Mouse (Mus musculus) kidney, postnatal 14 days (tissue): ENCODE data around the gene Cnot8.
"Not testable (repeated sequence)": the region's sequence is repeated elsewhere in the genome, so short reads cannot be mapped to it uniquely, and the experiment has no call there.

Source experiments
- DNase-seq: peaks from one replicate; pipeline ENCODE4 v3.0.0; 2022; ENCODE audit warnings: mixed read lengths

The Cnot8 gene

DNA sequence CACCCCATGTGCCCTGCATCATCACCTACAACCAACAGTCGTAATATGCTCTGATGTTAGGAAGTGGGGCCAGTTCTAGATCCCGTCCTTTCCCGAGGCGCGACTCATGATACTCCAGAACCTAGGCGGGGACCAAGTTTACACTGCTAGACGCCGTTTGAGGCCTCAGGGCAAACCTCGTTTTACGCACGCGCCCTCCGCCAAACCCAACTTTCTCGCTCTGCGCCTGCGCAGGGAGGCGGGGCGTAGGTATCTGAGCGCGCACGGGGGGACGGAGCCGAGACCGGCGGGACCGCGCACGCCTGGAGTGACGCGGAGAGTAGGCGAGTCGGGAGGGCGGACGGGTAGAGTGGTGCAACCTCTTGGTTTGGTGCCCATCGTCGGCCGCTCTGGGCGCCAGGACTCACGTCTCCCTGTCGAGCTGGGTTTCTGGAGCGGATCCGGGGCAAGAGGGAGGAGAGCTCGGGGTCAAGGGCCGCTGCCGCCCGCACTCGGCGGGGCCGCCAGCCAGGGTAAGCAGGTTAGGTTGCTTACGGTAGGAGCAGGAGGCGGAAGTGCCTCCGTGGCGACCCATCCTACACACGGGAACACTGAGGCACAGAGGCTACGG, at the start of gene Cnot8:
TSS of gene Cnot8 (plus strand) at position 457 of the 610 bp plus-strand sequence.
- DNase-seq: peak; percentile 100

DNA sequence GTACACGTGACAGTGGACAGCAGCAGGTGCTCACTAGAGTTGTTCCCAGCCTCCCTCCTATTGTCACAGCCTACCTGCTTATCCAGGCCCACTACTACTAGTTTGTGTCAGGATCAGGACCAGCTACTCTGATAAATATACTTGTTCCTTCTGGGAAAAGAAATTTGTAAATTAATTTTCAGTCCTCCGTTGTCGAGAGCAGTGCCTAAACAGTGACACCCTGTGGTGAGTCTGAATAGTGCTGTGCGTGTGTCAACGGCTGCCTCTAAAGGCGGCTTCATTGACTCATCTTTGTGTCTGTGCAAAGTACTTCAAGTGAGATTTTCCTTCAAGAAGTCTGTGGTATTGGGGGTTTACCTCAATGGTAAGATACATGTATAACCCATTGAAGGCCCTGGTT, 46.5 kb upstream of the Cnot8 start:
- peak; percentile 55 for DNase-seq

DNA sequence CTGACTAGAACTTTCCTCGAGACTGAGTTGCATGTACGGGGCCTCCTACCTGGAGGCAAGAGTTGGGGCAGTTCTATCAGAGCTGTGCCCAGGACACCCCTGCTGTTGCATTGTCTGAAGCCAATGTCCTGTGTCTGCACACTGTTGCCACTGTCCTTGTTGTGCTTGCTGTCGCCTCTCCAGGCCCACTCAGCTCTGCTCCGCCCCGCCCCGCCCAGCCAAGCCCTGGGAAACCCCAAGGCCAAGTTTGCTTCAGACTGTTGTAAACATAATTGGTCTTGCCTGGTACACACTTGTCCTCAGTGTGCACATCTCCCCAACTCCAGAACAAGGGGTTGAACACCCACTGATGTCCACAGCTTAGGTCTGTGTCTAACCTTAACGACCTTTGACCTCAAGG, 44.2 kb upstream of the Cnot8 start:
- DNase-seq: not testable (repeated sequence)

DNA sequence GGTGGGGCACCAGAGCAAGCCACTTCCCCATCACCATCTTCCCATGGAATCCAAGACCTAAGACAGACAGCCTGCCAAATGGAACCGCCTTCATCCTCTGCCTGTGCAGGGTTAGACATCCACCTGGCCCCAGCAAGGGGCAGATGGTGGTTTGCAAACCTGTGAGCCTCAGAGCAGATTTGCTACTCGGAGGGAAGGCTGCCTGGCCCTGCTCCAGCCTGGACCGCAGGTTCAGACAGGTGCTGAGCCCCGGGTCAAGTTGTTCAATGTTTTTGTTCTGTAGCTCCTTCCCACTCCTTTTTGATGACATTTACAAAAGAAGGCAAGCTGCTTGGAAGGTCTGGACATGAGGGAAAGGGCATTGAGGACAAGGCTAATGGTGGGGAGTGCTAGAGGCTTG, 42.7 kb upstream of the Cnot8 start:
- DNase-seq: not testable (repeated sequence)

DNA sequence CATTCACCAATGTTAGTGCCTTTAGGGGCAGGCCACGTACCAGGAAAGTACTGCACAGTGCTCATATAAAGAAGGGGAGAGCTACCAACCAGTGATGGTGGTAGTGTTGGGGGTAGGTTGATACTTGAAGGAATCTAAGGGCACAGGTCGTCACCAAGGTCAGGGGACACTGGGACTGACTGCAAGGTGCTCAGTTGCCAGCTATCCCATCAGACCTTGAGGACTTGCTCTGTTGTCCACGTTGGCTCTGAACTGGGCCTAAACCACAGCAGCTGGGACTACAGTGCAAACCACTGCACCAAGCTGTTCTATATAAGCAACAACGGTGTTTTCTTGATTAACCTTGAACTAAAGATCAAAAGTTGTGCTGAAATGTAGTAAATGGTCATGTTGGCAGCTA, 41.4 kb upstream of the Cnot8 start:
- DNase-seq: no peak

DNA sequence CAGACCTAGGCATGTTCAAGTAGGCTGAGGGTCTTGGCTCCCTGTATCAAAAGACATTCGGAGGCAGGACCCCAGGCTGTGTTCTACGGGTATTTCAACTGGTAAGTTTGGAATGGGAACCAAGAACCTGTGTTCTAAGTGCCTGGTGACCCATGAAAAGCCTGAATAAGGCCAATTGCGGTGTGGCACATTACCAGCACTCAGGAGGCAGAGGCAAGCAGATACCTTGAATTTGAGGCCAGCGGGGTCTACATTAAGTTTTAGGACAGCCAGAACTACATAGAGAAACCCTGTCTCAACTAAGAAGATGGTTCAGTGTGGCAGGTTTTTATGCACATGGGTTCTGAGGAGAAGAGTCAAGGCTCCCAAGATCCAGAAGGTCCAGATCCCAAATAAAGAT, 38.9 kb upstream of the Cnot8 start:
- DNase-seq: no peak

DNA sequence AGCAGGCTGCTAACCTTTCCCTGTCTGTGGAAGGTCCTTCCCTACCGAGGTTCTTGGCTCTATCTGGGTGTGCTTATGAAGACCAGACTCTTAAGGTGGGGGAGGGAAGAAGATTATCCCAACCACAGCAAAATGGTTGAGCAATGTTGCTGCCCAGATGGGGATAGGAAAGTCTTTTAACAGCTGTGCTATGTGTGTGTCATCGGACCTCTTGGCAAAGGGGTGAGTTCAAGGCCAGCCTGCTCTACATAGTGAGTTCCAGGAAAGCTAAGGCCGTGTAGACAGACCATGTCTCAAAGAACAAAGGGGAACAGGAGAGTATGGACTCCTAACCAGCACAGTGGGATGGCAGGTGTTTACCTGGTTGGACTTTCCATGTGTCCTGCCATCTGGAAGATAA, 31.0 kb upstream of the Cnot8 start:
- DNase-seq: no peak

DNA sequence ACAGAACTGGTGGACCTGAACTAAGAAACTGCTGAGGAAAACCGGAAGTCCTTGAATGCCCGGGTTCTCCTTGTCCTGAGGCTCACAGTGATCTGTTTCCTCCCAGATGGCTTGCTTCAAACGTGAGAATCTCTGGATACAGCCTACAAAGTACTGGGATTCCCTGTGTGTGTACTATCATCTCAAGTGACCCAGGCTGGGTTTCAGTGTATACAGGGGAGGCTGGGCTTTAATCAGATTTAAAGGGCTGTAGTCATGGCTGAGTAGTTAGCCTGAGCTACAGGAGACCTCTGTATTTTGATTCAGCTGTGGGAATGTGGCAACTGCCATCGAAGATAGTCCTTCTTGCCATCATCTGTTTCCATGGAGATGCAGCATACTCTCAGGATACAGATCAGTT, 26.7 kb upstream of the Cnot8 start:
- no peak for DNase-seq

DNA sequence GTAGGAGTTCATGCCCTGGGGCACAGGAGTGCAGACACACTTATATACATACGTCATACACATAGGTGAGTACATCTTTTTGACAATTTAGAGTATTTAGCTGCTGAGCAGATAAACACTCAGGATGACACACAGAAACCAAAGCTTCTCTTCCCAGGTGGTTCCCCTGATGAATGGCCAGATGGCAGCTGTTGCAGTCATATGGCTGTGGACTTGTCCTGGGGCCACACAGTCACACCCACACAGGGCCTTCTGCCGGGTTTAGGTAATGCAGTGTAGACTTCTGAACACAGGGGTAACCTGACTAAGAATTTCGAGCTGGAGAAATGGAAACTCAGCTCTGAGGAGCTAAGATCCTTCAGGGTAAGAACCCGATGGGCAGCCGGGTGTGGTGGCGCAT, 22.2 kb upstream of the Cnot8 start:
- no peak for DNase-seq

DNA sequence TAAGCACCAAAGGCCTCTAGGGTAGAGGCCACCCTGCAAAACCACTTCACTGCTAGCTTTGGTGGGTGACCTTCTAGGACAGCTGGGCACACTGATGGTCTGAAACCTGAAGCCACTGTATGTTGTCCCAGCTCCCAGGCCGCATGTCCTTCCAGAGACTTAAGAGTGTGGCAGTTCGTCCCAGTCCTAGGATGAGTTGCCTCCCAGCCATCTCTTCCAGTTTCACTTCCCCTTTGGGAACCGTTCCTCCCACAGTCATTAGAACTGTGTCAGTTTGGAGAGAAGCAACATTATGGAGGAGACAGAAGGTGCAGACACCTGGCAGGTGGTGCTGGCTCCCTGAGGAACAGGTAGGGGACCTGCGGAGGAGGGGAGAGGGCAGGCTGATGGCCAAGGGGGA, 11.4 kb upstream of the Cnot8 start:
- no peak for DNase-seq

DNA sequence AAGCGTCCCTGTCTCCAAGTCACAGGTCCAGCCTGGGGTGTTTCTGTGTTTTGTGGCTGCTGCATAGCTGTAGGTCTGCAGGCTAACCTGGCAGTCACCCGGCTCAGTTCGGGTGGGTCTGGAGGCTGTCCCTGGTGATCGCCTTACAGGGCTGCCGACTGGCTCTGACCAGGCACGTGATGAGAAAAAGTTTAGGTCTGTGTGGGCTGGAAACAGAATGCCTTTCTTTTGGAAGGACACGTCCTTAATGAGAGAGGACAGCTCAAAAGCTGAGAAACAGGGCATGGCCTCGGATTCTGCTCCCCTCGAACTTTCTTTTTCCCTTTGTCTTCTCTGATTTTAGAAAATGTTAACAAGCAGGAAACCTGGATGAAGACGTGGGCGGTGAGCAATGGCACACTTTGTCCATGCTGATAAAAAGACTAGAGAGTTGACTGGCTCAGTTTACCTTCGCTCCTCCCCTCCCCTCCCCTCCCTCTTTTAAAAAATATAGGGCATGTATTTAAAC, 10.9 kb upstream of the Cnot8 start, which contains the start of gene Gm12248:
TSS of gene Gm12248 (minus strand) at position 114 of the 508 bp plus-strand sequence.
- peak; percentile 28 for DNase-seq

DNA sequence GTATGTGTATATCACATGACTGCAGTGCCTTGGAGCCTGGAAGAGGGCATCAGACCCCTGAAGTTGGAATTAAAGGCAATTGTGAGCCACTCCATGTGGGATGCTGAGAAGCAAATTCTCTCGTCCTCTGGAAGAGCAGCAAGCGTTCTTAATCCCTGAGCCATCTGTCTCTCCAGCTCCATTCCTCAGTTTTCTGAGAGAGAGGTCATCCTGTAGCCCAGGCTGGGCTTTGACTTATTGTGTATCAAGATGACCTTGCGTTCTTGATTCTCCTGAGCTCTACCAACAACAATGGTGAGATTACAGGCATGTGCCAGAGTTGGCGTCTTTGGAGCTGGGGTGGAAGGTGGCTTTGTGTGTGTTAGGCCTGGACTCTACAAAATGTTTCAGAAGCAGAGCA, 9.2 kb upstream of the Cnot8 start:
- DNase-seq: no peak

DNA sequence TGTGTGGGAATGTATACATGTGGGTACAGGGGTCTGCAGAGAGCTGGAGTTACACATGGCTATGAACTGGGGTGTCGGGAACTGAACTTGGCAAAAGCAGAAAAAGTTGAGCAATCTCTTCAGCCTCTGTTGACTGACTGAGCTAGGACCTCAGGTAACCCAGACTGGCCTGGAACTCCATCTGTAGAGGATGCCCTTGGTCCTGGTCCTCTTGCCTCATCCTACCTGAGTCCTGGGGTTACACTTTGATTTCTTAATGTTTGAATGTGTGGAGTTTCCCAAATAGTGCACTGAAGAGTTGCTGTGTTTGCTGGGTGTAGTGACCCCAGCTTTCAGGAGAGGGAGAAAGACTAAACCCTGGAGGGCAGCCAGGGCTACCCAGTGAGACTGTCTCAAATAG, 8.4 kb upstream of the Cnot8 start:
- DNase-seq: no peak

DNA sequence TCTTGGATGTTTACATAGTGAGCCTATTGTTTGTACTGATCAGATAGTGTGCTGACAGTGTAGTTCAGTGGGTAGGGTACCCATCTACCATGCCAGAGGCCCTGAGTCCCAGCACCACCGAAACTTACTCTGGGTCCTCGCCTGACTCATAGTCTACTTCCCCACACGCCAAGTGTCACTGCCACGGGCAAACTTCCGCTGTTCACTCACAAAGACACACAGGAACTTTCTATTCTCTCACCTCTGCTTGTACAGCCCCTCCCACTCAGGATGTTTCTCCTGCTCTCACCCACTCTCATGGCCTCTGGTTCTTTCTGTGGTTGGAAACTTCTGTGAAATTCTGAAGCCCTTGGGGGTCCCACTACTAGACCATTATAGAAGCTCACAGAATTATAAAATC, 7.8 kb upstream of the Cnot8 start:
- no peak for DNase-seq

DNA sequence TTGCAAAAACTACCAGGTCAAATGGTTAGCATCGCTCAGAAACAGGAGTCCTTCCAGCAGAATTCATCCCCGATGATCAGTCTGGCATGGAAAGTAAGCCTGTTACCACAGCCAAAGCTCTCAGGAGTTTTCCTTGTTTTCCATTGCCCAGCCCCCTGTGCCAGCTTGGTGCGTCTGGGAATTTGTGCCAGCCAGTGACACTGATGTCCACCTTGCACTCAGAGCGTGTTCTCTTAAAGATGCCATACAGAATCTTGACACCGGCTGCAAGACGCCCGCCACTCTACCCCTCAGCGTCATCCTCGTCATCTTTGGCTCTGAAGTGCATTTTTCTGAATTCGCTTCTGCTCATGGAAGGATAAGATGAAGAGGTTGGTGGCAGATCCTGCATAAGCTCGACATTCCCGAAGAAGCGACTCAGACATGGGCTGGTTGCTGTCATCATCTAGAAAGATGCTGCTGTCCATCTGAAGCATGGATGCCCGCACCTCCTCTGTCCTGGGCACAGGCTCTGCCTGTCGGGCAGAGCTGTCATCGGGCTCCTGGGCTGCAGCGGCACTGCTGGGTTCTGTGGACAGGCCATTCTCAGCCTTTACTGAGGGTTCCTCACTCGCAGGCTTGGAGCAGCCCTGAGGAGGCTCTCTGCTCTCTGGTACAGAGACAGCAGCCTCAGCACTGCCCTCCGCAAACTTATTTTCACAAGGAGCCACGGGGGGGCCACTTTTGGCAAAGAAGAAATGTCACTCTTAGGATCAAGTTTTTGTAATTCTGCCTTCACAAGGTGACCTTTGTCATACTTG, 6.9 kb upstream of the Cnot8 start:
- DNase-seq: no peak

DNA sequence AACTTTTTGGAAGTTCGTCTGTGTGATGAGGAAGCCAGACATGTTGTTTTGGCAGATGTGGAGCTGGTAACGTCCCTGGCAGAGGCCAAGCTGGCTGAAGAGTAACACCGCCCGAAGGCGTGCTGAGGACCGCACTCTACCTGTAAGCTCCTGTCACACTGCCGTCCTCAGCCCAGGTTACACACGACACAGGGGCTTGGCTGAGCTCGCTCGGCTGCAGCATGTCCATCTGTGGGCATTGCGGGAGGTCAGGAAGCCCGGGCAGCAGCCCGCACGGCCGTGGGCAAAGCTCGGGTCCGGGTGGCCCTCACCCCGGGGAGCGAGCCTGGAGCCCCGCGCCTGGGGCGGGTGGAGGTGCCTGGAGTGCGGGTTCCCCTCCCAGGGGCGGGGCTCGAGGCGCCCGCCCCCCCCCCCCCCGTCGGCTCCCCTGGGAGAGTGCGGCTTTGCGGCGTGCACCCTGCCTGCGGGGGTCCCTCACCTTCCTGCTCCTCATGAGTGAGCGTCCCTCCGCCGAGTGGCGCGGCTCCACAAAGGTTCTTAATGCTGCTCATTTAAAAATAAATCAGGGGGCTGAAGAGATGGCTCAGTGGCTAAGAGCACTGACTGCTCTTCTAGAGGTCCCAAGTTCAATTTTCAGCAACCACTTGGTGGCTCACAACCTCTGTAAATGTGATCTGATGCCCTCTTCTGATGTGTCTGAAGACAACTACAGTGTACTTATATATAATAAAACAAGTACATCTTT, 6.2 kb upstream of the Cnot8 start:
- DNase-seq: peak; percentile 24

DNA sequence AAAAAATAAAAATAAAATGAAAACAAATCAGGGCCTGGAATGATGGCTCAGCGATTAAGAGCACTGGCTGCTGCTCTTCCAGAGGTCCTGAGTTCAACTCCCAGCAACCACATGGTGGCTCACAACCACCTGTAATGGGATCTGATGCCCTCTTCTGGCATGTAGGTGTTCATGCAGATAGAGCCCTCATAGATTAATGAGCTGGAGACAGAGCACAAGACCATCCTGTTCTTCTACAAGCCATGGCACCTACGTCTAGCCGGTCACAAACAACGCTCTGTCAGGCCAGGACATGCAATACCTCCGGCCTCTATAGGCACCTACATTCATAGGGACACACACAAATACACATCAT, 5.6 kb upstream of the Cnot8 start:
- not testable (repeated sequence) for DNase-seq

DNA sequence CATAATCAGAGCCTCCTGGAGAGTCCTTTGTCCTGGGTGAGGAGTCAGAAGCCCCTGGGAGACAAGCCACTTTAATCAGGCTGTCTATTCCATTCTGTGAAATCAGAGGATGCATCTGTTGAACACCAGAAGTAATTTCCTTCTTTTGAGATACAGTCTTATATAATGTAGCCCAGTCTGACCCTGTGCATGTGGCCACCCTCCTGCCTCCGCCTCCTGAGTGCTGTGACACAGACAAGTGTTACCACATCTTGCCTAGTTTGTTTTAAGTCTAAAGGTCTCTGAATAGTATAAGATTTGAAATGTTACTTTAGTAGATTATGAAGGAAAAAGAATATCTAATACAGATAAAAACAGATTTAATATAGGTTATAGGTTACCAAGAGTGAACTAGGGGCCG, 3.9 kb upstream of the Cnot8 start:
- no peak for DNase-seq

DNA sequence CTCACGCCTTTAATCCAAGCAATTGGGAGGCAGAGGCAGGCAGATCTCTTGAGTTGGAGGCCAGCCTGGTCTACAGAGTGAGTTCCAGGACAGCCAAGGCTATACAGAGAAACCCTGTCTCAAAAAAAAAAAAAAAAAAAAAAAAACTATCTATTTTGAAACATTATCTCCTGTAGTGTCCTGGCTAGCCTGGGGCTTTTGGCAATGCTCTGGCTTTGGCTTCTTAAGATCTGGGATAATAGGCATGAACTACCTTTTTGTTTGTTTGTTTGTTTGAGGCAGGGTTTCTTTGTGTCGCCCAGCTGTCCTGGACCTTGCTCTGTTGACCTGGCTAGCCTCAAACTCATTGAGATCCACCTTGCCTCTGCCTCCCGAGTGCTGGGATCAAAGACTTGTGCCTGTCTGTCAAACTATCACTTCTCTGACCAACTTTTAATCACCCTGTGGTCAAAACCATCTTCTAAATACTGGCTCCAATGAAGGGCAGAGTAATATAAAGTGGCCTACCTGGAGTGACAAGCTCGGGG, 2.7 kb upstream of the Cnot8 start:
- no peak for DNase-seq

DNA sequence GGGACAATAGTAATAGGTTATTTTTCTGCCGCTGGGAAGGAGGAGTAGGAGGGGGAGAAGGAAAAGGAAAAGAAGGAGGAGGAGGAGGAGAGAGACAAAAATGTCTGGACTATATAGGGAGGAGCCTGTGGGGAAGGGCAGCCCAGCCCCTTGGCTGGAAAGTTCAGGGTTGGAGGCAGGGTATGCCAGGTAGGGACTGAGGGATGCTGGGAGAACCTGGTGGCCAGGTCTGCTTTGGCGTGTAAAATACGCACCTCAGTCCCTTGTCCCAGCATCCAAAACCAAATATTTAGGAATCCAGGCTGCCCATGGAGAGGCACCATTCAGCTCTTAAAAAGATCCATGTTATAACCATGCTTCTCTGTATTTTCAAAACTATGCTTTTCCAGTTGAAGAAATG, 1.8 kb upstream of the Cnot8 start:
- no peak for DNase-seq

DNA sequence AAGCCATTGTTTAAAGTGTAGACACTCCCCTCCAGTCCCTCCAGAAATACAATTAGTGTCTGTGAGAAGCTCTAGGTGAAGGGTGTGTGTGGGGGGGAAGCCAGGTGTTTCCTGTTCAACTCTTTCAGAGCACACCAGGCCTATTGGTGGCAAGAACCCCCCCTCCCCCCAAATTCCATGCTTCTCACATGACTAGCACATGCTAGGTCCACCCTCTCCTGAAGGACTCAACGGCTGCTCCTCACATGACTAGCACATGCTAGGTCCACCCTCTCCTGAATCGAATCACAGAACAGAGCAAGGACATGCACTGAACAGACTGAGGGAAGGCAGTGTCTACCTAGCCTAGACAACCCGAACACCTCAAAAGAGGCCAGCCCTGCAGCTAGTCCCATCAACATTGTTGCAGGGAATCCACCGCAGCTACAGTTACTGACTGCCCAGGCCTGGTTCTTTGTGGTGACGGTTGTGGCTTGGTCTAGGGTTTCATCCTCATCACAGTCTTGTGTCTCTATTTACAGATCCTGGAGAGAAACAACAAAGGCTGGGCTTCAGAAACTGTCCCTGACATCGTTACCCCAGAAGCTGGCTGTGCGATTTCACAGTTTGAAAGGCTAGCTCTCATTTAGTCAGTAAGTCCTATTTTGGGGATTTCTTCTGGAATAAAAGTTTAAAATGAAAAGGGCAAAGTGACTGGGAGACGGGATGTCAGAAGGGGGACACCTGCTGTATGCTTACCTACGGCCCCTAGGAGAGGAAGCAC, 1.2 kb upstream of the Cnot8 start:
- no peak for DNase-seq

DNA sequence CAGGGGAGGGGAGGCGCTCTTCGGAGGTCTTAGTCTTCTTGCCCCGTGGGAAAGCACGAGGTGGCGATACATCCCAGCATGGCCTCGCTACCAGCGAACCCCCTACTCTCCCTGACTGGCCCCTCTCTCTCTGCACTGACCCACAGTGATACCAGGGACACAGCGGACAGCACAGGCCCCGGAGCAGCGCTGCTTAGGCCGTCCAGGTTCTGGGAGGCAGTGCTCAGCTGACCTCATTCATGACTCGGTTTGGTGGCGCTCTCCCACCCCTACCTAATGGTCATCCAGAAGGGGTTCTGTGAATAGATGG, 654 bp upstream of the Cnot8 start:
- DNase-seq: no peak

DNA sequence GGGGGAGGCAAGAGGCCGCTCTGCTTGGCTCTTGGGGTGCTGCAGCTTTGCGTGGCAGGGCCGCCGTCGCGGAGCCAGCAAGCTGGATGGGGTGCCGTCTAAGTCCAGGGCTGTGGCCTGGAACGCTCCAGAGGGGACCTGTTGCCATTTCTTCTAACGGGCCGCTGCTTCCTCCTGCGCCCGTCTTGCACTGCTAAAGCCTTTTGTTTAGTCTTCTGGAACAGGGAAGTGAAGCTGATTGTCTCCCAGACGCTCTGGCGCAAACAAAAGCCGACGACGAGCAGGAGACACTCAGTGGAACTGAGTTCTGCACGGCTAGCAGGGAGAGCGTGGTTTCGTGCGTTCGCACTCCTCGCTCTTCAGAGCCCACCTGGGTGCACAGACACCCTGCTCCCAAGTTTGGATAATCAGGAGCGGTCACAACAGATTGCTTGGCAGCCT, 418 bp downstream of the Cnot8 start:
- DNase-seq: no peak
